Mouse (Mus musculus): ENCODE data around the gene Eif5a. TPM values are rescaled to one million over a fixed set of nuclear protein-coding genes. Genes with fewer than 3 reads are reported as not detected.

Gene Eif5a
- total and polyA plus RNA-seq, 2 experiments from 2014 or later: 469 to 961 TPM

- 91% methylated on average over 17 of the region's 17 CpGs for WGBS
- H3K4me2 ChIP-seq (ENCODE audit: low read depth, low read length): no peak overlapping the region
- ATAC-seq (ENCODE audit: insufficient read depth, low read depth) (no peak), DNase-seq (ENCODE audit: low spot score) (no peak)
- peaks cover 79% of the 10 kb centered on the region for H3K36me3 ChIP-seq (replicated peaks; ENCODE audit: control insufficient read depth, insufficient read depth, low read length)
- no peak overlapping the region for H3K4me3 ChIP-seq (ENCODE audit: low read depth, low read length)
- no peak for TF ChIP-seq CTCF (IDR thresholded peaks at IDR 0.05; ENCODE audit: low read depth)
- TF ChIP-seq EP300 (IDR thresholded peaks at IDR 0.05; ENCODE audit: low read depth): no peak
- H3K27ac ChIP-seq (ENCODE audit: low read depth): no peak overlapping the region
- H3K4me1 ChIP-seq (ENCODE audit: control insufficient read depth, insufficient read depth): peaks cover 16% of the 10 kb centered on the region
- H3K9ac ChIP-seq (replicated peaks; ENCODE audit: low read depth, low read length): no peak overlapping the region
- H3K27me3 ChIP-seq (ENCODE audit: control insufficient read depth, insufficient read depth, low read length): no peaks in the 10 kb centered on the region
- H3K9me3 ChIP-seq (replicated peaks; ENCODE audit: control insufficient read depth, low read length): no peaks in the 10 kb centered on the region
These were observed 10.8 kb downstream of the Eif5a start for GRCm38 (mm10) chr11:69910781-69911560.

- ATAC-seq (ENCODE audit: insufficient read depth, low read depth): no peak
- TF ChIP-seq EP300 (IDR thresholded peaks at IDR 0.05; ENCODE audit: low read depth) (no peak), CTCF (IDR thresholded peaks at IDR 0.05; ENCODE audit: low read depth) (no peak)
- Histone ChIP-seq H3K36me3 (replicated peaks; ENCODE audit: control insufficient read depth, insufficient read depth, low read length) (peaks cover 80% of the 10 kb centered on the region), H3K4me1 (ENCODE audit: control insufficient read depth, insufficient read depth) (peaks cover 14% of the 10 kb centered on the region), H3K27me3 (ENCODE audit: control insufficient read depth, insufficient read depth, low read length) (no peaks in the 10 kb centered on the region), H3K4me2 (ENCODE audit: low read depth, low read length) (no peak overlapping the region), H3K4me3 (ENCODE audit: low read depth, low read length) (no peak overlapping the region), H3K9ac (replicated peaks; ENCODE audit: low read depth, low read length) (no peak overlapping the region), H3K27ac (ENCODE audit: low read depth) (no peak overlapping the region), H3K9me3 (replicated peaks; ENCODE audit: control insufficient read depth, low read length) (no peaks in the 10 kb centered on the region)
- DNase-seq (ENCODE audit: low spot score): no peak
- 90% methylated on average over 8 of the region's 8 CpGs for WGBS
These were observed 11.6 kb downstream of the Eif5a start for GRCm38 (mm10) chr11:69910177-69910576.

- H3K4me3 ChIP-seq (ENCODE audit: low read depth, low read length): no peak overlapping the region
- H3K36me3 ChIP-seq (replicated peaks; ENCODE audit: control insufficient read depth, insufficient read depth, low read length): peaks cover 82% of the 10 kb centered on the region
- WGBS: 92% methylated on average over 5 of the region's 5 CpGs
- H3K4me1 ChIP-seq (ENCODE audit: control insufficient read depth, insufficient read depth): peaks cover 4% of the 10 kb centered on the region
- H3K27me3 ChIP-seq (ENCODE audit: control insufficient read depth, insufficient read depth, low read length): no peaks in the 10 kb centered on the region
- TF ChIP-seq CTCF (IDR thresholded peaks at IDR 0.05; ENCODE audit: low read depth): no peak
- no peak overlapping the region for H3K4me2 ChIP-seq (ENCODE audit: low read depth, low read length)
- DNase-seq (ENCODE audit: low spot score) (no peak), ATAC-seq (ENCODE audit: insufficient read depth, low read depth) (no peak)
- H3K9ac ChIP-seq (replicated peaks; ENCODE audit: low read depth, low read length): no peak overlapping the region
- H3K27ac ChIP-seq (ENCODE audit: low read depth): no peak overlapping the region
- no peaks in the 10 kb centered on the region for H3K9me3 ChIP-seq (replicated peaks; ENCODE audit: control insufficient read depth, low read length)
These were observed 12.6 kb downstream of the Eif5a start for GRCm38 (mm10) chr11:69909174-69909573.

GRCm38 (mm10) chr11:69908645-69909044, 13.1 kb downstream of the Eif5a start:
- H3K27ac ChIP-seq (ENCODE audit: low read depth): no peak overlapping the region
- H3K9ac ChIP-seq (replicated peaks; ENCODE audit: low read depth, low read length): no peak overlapping the region
- 93% methylated on average over 11 of the region's 11 CpGs for WGBS
- peaks cover 4% of the 10 kb centered on the region for H3K4me1 ChIP-seq (ENCODE audit: control insufficient read depth, insufficient read depth)
- no peak overlapping the region for H3K4me3 ChIP-seq (ENCODE audit: low read depth, low read length)
- peaks cover 88% of the 10 kb centered on the region for H3K36me3 ChIP-seq (replicated peaks; ENCODE audit: control insufficient read depth, insufficient read depth, low read length)
- H3K27me3 ChIP-seq (ENCODE audit: control insufficient read depth, insufficient read depth, low read length): no peaks in the 10 kb centered on the region
- TF ChIP-seq CTCF (IDR thresholded peaks at IDR 0.05; ENCODE audit: low read depth) (no peak), EP300 (IDR thresholded peaks at IDR 0.05; ENCODE audit: low read depth) (no peak)
- H3K4me2 ChIP-seq (ENCODE audit: low read depth, low read length): no peak overlapping the region
- ATAC-seq (ENCODE audit: insufficient read depth, low read depth): no peak
- DNase-seq (ENCODE audit: low spot score): no peak
- H3K9me3 ChIP-seq (replicated peaks; ENCODE audit: control insufficient read depth, low read length): no peaks in the 10 kb centered on the region

GRCm38 (mm10) chr11:69904311-69904710, 17.4 kb downstream of the Eif5a start:
- H3K9ac ChIP-seq (replicated peaks; ENCODE audit: low read depth, low read length): no peak overlapping the region
- no peak overlapping the region for H3K4me3 ChIP-seq (ENCODE audit: low read depth, low read length)
- peaks cover 53% of the 10 kb centered on the region for H3K36me3 ChIP-seq (replicated peaks; ENCODE audit: control insufficient read depth, insufficient read depth, low read length)
- H3K4me2 ChIP-seq (ENCODE audit: low read depth, low read length): no peak overlapping the region
- no peak overlapping the region for H3K27ac ChIP-seq (ENCODE audit: low read depth)
- no peaks in the 10 kb centered on the region for H3K27me3 ChIP-seq (ENCODE audit: control insufficient read depth, insufficient read depth, low read length)
- ATAC-seq (ENCODE audit: insufficient read depth, low read depth) (no peak), DNase-seq (ENCODE audit: low spot score) (no peak)
- no peaks in the 10 kb centered on the region for H3K9me3 ChIP-seq (replicated peaks; ENCODE audit: control insufficient read depth, low read length)
- no peak for TF ChIP-seq EP300 (IDR thresholded peaks at IDR 0.05; ENCODE audit: low read depth)
- no peak for TF ChIP-seq CTCF (IDR thresholded peaks at IDR 0.05; ENCODE audit: low read depth)
- H3K4me1 ChIP-seq (ENCODE audit: control insufficient read depth, insufficient read depth): peaks cover 18% of the 10 kb centered on the region; the same call in 1 of the 2 replicates
- WGBS: 94% methylated on average over 9 of the region's 9 CpGs

Measured in heart, postnatal 0 days (tissue).